Mouse (Mus musculus) ES-Bruce4 (cell line): ENCODE results near the gene B230217C12Rik.

ENCODE experiments used
- CTCF ChIP-seq: IDR thresholded peaks from one replicate; pipeline ENCODE4 v1.8.1; 2011; ENCODE audit warnings: low read depth, low read length
- POLR2A ChIP-seq: IDR thresholded peaks from one replicate; pipeline ENCODE4 v1.8.1; 2011; ENCODE audit warnings: low read length; ENCODE audit not compliant: insufficient read depth

DNA sequence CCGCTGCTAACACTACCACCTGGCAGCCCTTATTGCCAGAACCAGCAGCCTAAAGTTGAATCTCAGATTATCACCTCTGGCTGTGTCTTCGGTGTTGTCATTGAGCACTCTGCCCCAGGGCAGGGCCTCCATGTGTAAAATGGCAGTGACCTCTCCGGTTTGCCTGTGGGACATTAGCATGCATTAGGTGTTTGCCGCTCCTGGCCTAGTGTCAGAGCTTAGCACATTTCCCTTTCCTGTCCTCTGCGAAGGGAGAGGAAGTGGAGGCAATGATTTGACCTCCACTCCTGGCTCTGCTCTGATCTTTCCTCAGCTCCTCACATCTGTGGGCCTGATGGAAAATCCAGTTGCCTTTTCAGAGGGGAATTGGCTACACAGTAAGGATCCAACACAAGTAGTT lies 20.7 kb upstream of the B230217C12Rik start:
- TF ChIP-seq CTCF (no peak), POLR2A (no peak)
